Mouse (Mus musculus): ENCODE data around the gene 4930595D18Rik.

Gene 4930595D18Rik

DNA sequence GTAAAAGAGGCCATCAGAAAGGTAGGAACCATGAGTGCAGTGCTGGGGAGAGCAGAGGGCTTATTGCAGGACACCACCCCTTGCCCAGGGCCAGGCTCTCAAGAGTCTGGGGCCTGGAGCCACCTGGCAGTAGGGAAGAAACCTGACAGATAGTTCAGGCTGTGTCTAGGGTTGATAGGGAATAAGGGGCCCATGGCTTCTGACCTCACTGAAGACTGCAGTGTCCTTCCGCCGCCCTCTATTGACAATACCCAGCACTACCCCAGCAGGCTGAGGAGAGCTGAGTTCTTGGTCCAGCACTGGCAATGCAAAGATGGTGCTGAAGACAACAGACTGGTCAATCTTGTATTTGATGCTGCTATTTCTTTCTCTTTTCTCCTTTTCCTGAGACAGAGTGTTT, 47.2 kb downstream of the 4930595D18Rik start:
- peak; percentile 17 for DNase-seq (ENCODE audit: low spot score)

GRCm38 (mm10) chr12:111135953-111136352, 48.3 kb downstream of the 4930595D18Rik start:
- DNase-seq (ENCODE audit: low spot score): no peak

DNA sequence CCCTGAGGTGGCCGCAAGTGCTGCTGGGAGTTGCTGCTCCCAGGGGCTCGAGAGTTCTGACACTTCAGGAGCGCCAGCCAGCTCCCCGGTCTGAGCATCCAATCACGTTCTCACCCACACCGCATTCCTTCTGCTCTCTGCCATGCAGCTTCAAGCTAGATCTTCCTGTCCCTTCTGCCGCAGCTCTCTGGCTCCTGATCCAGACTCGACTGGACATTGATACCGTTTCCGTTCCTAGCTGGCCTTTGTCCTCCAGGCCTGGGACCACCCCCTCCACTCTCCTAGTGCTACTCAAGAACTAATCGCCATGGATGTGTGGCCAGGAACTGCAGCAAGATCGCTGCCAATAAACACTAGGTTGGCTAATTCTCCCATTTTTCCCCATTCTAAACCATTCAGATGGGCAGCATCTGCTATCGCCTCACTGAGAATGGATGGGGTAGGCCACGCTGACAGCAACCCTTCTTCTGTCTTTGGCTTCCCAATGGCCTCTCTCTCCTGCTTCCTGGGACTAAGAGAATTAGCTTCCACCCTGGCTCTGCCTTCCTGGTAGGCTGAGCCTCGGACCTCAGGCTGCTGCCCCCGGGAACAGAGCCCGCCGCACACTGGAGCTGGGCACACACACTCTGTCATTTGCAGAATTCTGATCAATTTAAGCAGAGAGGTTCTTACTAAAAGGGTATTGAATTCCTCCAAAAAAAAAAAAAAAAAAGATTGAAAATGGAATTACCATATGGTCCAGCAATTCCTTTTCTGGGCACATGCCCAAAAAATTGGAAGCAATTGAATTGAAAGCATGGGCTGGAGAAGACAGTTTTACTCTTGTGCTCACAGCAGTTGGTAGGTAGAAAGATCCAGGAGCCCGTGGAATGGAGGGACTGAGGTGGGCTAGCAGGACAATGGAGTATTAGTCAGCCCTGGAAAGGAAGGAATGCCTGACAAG, 49.2 kb downstream of the 4930595D18Rik start:
- DNase-seq (ENCODE audit: low spot score): no peak

- no peak for DNase-seq (ENCODE audit: low spot score)
Measured at GRCm38 (mm10) chr12:111134169-111134568, 50.1 kb downstream of the 4930595D18Rik start.

DNA sequence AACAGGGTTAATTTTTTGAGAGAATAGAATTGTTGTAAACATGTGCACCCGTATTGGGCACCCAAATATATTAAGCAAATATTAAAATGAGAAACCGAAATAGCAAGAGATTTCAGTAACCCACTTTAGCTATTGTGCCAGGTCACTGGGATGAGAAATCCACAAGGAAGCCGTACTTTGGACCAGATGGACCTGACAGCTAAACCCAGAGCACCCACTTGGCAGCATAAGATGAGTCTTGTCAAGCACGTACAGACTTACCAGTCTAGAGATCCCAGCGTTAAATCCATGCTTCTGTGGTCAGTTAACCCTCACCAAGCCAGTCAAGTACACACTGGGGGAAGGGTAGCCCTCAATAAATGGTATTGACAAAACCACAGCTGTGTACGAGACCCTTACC, 58.6 kb downstream of the 4930595D18Rik start:
- no peak for DNase-seq (ENCODE audit: low spot score)

DNA sequence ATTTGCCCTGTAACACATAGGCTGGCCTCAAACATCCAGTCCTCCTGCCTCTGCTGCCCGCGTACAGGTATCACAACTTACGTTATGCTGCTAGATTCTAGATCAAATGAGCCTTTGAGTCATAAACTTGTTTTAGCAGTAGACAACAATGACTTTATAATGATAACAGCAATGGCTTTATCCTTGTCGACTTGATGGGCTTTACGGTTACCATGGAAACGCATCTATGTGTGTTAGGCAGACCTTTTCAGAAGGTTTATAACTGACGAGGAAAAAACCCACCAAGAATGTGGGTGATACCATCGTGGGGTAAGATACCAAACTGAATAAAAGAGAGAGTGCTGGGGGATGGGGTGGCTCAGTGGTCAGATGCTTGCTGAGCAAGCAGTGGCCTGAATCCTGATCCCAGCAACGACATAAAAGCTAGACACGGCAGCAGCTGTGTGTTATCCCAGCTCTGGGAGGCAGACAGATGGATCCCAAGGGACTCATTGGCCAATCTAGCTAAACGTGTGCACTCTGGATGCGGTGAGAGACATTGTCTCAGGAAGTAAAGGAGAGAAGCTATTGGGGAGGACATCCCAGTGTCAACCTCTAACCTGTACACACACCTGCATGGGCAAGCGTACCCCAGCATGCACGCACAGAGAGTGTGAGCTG, 59.6 kb downstream of the 4930595D18Rik start:
- DNase-seq (ENCODE audit: low spot score): peak; percentile 18

GRCm38 (mm10) chr12:111122332-111122852, 61.9 kb downstream of the 4930595D18Rik start:
- peak; percentile 26 for DNase-seq (ENCODE audit: low spot score)

GRCm38 (mm10) chr12:111120976-111121645, 63.2 kb downstream of the 4930595D18Rik start:
- no peak for DNase-seq (ENCODE audit: low spot score)

GRCm38 (mm10) chr12:111119506-111120085, 64.7 kb downstream of the 4930595D18Rik start:
- no peak for DNase-seq (ENCODE audit: low spot score)

GRCm38 (mm10) chr12:111114593-111114992, 69.7 kb downstream of the 4930595D18Rik start:
- no peak for DNase-seq (ENCODE audit: low spot score)

- DNase-seq (ENCODE audit: low spot score): no peak
Measured at GRCm38 (mm10) chr12:111111176-111111575, 73.1 kb downstream of the 4930595D18Rik start.

All from embryo, embryonic 10 days (tissue).